Comparison of ENCODE assay signal across 8 mouse cellular contexts in genomic region chrX:53118019-53118418, GRCm38 (mm10).
"Had no signal": no experiment of that assay in that cellular context is flagged by ENCODE, and none has a peak within 500 bp of the region (broad histone marks: within the 10 kb centered on the region; RNA-seq: fewer than 3 reads in every experiment).

No protein-coding gene starts in this region.

- DNase-seq: gastrocnemius, postnatal 10 days; gastrocnemius, postnatal 25 days; heart, postnatal 4 days; kidney, adult 11 months; kidney, postnatal 14 days had no signal

- ATAC-seq: hindbrain, postnatal 0 days; intestine, embryonic 16.5 days; liver, embryonic 12.5 days had no signal
